Mouse (Mus musculus): Measurements from ENCODE around the gene Olfr128. TPM values are rescaled to one million over a fixed set of nuclear protein-coding genes. Genes with fewer than 3 reads are reported as not detected.

The Olfr128 gene
- polyA plus RNA-seq (2015; fragmentation: Illumina TruSeq; extraction: RNeasy Lipid Tissue Mini Kit (QIAGEN cat#74804); ENCODE audit: low read depth, low replicate concordance): not detected

DNA sequence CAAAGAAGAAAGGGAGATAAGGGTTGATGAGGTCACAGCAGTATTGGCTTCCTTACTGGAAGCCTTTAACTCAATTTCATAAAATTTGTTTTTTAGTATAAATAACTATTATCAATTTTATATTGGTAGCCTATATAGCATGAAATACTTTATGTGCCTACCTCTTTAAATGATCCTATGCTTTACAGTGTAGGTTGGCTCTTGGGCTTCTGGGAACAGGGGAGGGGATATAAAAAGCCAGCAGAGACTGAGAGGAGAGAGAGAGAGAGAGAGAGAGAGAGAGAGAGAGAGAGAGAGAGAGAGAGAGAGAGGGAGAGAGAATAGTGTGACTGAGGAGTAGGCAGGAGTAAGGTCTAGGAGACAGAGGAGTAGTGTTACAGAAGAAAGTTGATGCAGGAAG, at the start of gene Olfr128:
Gene Olfr128, plus strand, starts transcription at position 301 of the 400 bp plus-strand sequence.

DNA sequence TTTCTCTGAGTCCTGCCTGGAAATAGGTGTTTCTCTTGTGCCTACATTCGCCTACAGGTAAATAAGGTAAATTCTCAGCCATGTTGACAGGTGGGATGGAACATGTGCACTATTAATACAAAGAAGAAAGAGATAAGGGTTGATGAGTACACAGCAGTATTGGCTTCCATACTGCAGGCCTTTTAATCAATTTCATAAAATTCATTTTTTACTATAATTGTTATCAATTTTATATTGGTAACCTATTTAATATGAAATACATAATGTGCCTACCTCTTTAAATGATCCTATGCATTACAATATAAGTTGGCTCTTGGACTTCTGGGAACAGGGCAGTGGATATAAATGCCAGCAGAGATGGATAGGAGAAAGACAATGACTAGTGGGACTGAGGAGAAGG, 20.2 kb upstream of the Olfr128 start, which contains the start of gene Olfr127:
Gene Olfr127, plus strand, starts transcription at position 301 of the 400 bp plus-strand sequence.

GRCm38 (mm10) chr17:37952979-37953378, 32.6 kb downstream of the Olfr128 start, which contains the start of gene Olfr761:
Gene Olfr761, minus strand, starts transcription at chr17:37953079.

Other genes with a start within 250 kb of the Olfr128 start
- not detected for gene Olfr119, start 224.0 kb upstream of the Olfr128 start, polyA plus RNA-seq (2015; fragmentation: Illumina TruSeq; extraction: RNeasy Lipid Tissue Mini Kit (QIAGEN cat#74804); ENCODE audit: low read depth, low replicate concordance)
- not detected for gene Olfr120, start 198.7 kb upstream of the Olfr128 start, polyA plus RNA-seq (2015; fragmentation: Illumina TruSeq; extraction: RNeasy Lipid Tissue Mini Kit (QIAGEN cat#74804); ENCODE audit: low read depth, low replicate concordance)
- gene Olfr121, start 171.7 kb upstream of the Olfr128 start, polyA plus RNA-seq (2015; fragmentation: Illumina TruSeq; extraction: RNeasy Lipid Tissue Mini Kit (QIAGEN cat#74804); ENCODE audit: low read depth, low replicate concordance): not detected
- not detected for gene Olfr122, start 151.9 kb upstream of the Olfr128 start, polyA plus RNA-seq (2015; fragmentation: Illumina TruSeq; extraction: RNeasy Lipid Tissue Mini Kit (QIAGEN cat#74804); ENCODE audit: low read depth, low replicate concordance)
- not detected for gene Olfr123, start 127.0 kb upstream of the Olfr128 start, polyA plus RNA-seq (2015; fragmentation: Illumina TruSeq; extraction: RNeasy Lipid Tissue Mini Kit (QIAGEN cat#74804); ENCODE audit: low read depth, low replicate concordance)
- gene Olfr124, start 120.7 kb upstream of the Olfr128 start, polyA plus RNA-seq (2015; fragmentation: Illumina TruSeq; extraction: RNeasy Lipid Tissue Mini Kit (QIAGEN cat#74804); ENCODE audit: low read depth, low replicate concordance): not detected
- gene Olfr125, start 87.6 kb upstream of the Olfr128 start, polyA plus RNA-seq (2015; fragmentation: Illumina TruSeq; extraction: RNeasy Lipid Tissue Mini Kit (QIAGEN cat#74804); ENCODE audit: low read depth, low replicate concordance): not detected
- gene Olfr126, start 73.1 kb upstream of the Olfr128 start, polyA plus RNA-seq (2015; fragmentation: Illumina TruSeq; extraction: RNeasy Lipid Tissue Mini Kit (QIAGEN cat#74804); ENCODE audit: low read depth, low replicate concordance): not detected
- not detected for gene Olfr127, start 20.1 kb upstream of the Olfr128 start, polyA plus RNA-seq (2015; fragmentation: Illumina TruSeq; extraction: RNeasy Lipid Tissue Mini Kit (QIAGEN cat#74804); ENCODE audit: low read depth, low replicate concordance)
- gene Olfr761, start 32.5 kb downstream of the Olfr128 start, polyA plus RNA-seq (2015; fragmentation: Illumina TruSeq; extraction: RNeasy Lipid Tissue Mini Kit (QIAGEN cat#74804); ENCODE audit: low read depth, low replicate concordance): not detected
- gene Olfr129, start 139.5 kb downstream of the Olfr128 start, polyA plus RNA-seq (2015; fragmentation: Illumina TruSeq; extraction: RNeasy Lipid Tissue Mini Kit (QIAGEN cat#74804); ENCODE audit: low read depth, low replicate concordance): not detected
- gene Olfr130, start 143.4 kb downstream of the Olfr128 start, polyA plus RNA-seq (2015; fragmentation: Illumina TruSeq; extraction: RNeasy Lipid Tissue Mini Kit (QIAGEN cat#74804); ENCODE audit: low read depth, low replicate concordance): not detected
- gene Olfr131, start 168.1 kb downstream of the Olfr128 start, polyA plus RNA-seq (2015; fragmentation: Illumina TruSeq; extraction: RNeasy Lipid Tissue Mini Kit (QIAGEN cat#74804); ENCODE audit: low read depth, low replicate concordance): not detected
- not detected for gene Olfr132, start 214.0 kb downstream of the Olfr128 start, polyA plus RNA-seq (2015; fragmentation: Illumina TruSeq; extraction: RNeasy Lipid Tissue Mini Kit (QIAGEN cat#74804); ENCODE audit: low read depth, low replicate concordance)
- not detected for gene Olfr133, start 224.7 kb downstream of the Olfr128 start, polyA plus RNA-seq (2015; fragmentation: Illumina TruSeq; extraction: RNeasy Lipid Tissue Mini Kit (QIAGEN cat#74804); ENCODE audit: low read depth, low replicate concordance)

Data from brain, adult 10 weeks (tissue).